Mouse (Mus musculus): ENCODE data around the gene Naga.
"Not testable (repeated sequence)": the region's sequence is repeated elsewhere in the genome, so short reads cannot be mapped to it uniquely, and the experiment has no call there.

Naga gene

DNA sequence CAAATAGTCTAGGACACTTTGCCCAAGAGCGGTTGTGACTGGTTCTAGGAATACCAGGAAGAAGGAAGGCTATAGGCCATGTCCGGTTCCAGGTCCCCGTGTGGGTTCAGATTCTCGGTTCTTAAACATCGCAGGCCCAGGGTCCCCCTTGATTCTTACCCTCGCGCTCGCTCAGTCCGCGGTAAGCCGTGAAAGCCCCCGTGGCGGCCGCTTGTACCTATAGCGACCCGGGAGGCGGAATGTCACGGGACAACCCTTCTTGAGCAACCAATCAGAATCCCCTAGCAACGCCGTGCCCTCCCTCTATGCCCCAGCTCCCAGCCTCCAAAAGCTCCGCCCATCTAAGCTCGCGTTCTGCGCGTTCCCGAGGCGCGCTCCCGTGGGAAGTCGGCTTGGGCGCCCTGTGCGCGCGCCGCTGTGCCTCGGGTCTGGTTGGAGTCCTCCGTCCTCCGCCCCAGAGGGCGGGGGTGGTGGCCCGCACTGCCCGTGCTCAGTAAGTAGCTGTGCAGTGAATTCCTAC is at the start of gene Naga, which contains the start of the genes Pheta2 and Smdt1:
Gene Naga (minus strand): TSS at position 333 of the 520 bp plus-strand sequence.
Gene Pheta2 (plus strand): TSS at position 350 of the 520 bp plus-strand sequence.
Gene Smdt1 (plus strand): TSS at position 367 of the 520 bp plus-strand sequence.
- peak; percentile 99 for DNase-seq

GRCm38 (mm10) chr15:82385729-82386128 is 47.0 kb upstream of the Naga start:
- DNase-seq = no peak

GRCm38 (mm10) chr15:82382441-82382840 is 43.7 kb upstream of the Naga start:
- no peak for DNase-seq

GRCm38 (mm10) chr15:82380714-82381062 is 42.0 kb upstream of the Naga start:
- no peak for DNase-seq

- peak; percentile 59 for DNase-seq
These were observed 41.4 kb upstream of the Naga start, which contains the start of gene Cyp2d22 for GRCm38 (mm10) chr15:82379871-82380713. Cyp2d22 (minus strand) TSS chr15:82380260.

DNA sequence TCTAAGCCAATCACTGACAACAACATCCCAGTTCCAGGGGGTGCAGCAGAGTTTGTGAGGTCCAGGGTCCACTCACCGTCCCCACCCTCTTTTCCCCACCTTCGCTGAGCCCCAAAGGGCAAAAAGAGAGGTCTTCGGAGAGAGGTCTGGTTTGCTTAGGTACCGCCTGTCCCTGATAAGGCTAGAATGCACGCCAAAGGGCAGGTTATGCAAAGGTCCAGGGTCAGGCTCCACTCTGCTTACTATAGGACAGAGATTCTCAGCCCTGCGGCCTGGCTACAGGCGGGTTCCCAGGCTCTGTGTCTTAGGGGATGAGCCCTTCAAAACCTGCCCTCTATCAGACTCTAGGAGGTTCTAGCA is 40.8 kb upstream of the Naga start:
- DNase-seq = peak; percentile 46

DNA sequence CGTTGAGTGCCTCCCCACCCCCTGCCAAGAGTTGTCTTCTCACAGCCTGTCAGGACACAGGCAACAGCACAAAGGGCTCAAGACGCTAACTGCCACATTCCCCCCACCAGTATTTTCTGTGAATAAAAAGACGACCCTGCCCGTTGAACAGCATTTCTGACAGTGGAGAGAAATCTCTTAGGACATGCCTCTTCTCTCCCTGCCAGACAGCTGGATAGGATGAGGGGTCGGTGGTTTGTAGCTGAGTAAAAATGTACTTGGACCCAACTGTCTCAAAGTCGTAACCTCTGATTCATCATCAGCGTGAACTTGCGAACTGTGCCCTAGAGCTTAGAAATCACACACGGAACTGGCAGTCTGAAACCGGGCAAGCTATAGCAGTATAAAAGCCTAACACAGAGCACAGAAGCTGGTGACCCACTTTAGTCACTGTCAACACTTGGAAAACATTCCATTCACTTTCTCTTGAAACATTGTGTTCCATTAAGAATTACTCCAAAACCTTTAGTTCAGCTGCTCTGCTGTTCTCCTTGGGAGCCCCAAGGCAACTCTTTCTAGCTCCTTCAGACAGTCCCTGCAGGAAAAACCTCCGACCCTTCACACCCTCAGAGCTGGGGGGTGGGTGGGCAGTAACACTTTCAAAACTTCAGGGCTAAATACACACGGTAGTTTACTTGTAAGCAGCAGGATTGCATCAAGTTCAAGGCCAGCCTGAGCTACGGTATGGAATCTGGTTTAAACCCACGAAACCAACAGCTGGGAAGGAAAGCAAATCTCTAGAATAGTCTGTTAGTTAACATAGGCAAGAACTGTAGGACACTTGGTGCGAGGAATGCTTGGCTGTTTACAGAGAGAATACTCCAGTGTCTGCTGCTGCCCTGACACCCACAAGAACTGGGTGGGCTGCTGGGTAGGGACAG is 39.8 kb upstream of the Naga start:
- DNase-seq = no peak

DNA sequence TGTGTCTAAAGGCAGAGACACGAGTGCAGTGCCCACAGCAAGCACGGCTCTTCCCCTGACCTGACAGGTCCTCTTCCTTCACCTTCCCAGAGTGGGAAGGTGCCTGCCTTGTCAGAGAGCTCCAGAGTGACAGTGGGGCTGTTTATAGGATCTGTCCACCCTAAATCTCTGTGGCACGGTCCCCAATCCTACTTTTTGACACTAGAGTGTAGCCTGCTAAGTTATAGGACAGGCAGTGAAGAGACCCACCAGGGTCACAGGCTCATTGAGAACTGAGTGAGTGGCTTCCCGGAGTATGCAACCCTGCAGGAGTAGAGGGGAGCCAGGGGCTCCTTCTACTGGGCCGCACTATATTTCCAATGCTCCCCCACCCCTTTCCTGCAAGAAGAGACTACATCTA is 39.0 kb upstream of the Naga start:
- DNase-seq = no peak

- no peak for DNase-seq
These were observed 37.8 kb upstream of the Naga start for GRCm38 (mm10) chr15:82376393-82377138.

GRCm38 (mm10) chr15:82375855-82376254 is 37.1 kb upstream of the Naga start:
- no peak for DNase-seq

DNA sequence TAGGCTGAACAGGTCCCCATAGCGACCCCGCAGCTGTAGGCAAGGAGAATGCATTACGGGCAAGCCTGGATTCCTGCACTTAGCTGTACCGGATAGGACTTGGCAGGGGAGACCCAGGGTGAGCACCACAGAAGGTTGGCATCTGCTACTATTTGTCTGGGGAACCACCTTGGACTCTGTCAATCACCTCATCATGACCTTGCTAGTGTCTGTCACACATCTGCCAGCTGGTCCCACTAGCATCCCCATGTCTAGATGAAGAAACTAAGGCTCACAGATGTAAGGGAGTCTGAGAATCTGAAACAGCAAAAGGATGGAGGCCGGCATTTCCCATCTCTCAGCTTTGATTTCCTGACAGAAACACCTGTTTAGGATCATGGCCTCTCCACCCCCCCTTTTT is 35.7 kb upstream of the Naga start:
- no peak for DNase-seq

- no peak for DNase-seq
These were observed 34.3 kb upstream of the Naga start for GRCm38 (mm10) chr15:82372991-82373390.

DNA sequence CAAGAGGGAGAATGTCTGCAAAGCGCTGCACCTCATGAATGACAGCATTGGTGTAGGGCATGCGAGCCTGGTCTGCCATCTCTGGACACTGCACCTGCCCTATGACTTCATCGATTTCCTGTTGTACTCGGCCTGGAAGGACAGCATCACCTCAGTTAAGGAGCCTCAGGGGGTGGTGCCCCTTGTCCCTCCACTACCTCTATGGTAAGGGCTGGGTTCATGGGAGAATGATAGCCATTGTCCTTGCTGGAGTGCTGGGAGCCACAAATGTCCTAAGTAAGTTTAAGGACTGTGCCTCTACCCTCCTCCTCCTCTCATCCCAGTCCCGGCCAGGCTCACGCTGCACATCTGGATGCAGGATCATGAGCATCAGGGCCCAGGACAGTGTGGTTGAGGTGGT is 33.7 kb upstream of the Naga start:
- no peak for DNase-seq

DNA sequence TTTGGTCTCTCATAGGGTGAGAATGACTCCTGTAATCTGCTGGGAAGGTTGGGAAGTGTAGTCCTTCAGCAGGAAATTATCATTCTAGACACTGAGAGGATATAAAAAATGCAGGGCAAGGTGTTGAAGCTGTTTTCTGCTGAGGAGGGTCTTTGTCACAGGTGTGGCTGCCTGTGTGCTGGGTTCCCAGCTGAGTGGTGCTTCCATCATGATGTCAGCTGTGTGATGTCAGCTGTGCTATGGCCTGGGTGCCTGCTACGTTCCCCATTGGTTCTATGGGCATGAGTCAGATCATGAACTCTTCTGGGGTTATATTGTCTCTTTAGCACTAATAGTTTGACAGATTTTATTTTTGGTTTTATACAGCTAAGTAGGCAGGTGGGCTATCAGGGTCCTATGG is 30.1 kb upstream of the Naga start:
- no peak for DNase-seq

- no peak for DNase-seq
These were observed 29.4 kb upstream of the Naga start for GRCm38 (mm10) chr15:82368146-82368545.

- not testable (repeated sequence) for DNase-seq
These were observed 25.8 kb upstream of the Naga start for GRCm38 (mm10) chr15:82364561-82364960.

DNA sequence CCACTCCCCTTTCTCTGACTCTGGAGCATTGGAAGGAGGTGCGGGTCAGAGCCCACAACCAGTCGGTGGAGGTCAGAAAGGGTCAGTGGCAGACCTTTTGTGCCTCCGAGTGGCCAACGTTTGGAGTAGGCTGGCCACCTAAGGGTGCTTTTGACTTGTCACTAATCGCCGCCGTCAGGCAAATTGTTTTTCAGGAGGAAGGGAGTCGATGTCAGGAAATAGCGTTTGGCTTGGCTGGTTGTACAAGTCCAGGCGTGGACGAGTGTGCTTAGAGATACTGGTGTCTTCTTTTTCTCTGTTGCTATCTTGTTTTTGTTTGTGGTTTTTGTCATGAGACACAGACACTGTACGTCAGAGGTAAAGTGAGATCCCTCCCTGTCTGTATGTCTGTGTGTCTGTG is 25.1 kb upstream of the Naga start:
- not testable (repeated sequence) for DNase-seq

DNA sequence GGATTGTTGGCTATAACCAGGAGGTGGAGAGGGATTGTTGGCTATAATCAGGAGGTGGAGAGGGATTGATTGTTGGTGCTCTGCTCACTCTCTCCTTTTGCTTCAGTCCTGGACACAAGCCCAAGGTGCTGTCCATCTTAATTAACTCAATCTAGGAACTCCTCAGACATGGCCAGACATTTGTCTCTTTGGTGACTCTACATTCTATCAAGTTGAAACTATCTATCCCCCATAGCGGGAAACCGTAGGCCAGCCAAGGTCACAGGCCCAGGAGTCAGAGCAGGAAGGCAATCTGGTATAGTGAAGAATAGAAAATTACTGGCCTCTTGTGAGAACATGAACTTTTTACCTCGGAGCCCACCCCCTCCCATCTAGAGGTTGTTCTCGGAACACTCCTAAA is 23.5 kb upstream of the Naga start:
- DNase-seq = no peak

GRCm38 (mm10) chr15:82361459-82362018 is 22.8 kb upstream of the Naga start:
- DNase-seq = peak; percentile 32

GRCm38 (mm10) chr15:82358431-82359260 is 19.9 kb upstream of the Naga start:
- no peak for DNase-seq
